Mouse (Mus musculus): ENCODE results near the gene Dlx2. TPM values are rescaled to one million over a fixed set of nuclear protein-coding genes. Genes with fewer than 3 reads are reported as not detected.

Dlx2 gene
- total RNA-seq, 2 experiments from 2014 or later = not detected

DNA sequence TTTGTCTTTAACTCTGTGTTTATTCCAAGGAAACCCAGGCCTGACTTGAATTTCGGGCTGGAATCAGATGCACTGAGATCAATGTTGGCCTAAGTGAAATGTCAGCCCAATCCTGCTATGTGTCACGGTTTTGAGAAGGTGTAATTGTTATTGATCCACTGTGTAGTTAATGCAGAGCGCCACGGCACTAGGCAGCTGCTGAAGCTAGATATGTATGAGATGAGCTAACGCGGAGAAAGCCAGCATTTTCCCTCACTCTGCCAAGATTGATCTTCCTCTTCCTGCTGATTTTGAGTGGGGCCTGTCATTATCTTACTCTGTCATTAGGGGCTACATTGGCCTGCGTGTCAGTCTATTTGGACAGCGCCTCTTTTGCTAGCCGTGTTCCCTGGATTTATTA lies 34.2 kb downstream of the Dlx2 start:
- no peak for ATAC-seq (replicated peaks; ENCODE audit: poor library complexity)

DNA sequence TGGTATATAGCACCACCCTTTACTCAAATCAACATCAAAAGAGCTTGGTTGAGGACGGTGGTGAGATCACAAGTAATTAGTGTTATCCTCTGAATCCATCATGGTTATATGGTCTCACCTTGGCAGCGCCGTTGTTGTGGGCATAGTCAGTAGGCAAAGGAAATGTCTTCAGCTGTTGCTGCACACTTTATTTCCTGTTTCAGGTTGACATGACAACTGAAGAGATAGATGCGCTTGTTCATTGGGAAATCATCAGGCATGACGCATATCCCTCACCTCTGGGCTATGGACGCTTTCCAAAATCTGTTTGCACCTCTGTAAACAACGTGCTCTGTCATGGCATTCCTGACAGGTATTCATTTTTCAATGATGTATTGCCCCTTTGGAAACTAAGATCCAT lies 35.3 kb downstream of the Dlx2 start:
- ATAC-seq (replicated peaks; ENCODE audit: poor library complexity) = no peak

DNA sequence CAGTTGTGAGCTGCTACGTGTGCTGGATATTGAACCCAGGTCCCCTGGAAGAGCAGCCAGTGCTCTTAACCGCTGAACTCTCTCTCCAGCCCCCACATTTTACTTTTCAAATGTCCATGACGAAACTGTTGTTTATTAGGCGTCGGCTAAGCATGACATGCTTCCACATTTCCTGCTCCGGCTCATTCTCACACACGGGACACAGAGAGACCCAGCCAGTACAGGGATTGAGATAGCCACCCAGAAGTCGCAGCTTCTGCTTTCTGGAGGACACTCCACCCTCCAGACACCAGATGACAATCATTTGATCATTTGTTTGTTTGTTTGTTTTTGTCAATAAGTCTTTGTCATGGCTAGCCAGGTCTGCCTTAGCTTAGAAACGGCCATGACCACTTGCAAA lies 41.7 kb downstream of the Dlx2 start:
- ATAC-seq (replicated peaks; ENCODE audit: poor library complexity) = no peak

DNA sequence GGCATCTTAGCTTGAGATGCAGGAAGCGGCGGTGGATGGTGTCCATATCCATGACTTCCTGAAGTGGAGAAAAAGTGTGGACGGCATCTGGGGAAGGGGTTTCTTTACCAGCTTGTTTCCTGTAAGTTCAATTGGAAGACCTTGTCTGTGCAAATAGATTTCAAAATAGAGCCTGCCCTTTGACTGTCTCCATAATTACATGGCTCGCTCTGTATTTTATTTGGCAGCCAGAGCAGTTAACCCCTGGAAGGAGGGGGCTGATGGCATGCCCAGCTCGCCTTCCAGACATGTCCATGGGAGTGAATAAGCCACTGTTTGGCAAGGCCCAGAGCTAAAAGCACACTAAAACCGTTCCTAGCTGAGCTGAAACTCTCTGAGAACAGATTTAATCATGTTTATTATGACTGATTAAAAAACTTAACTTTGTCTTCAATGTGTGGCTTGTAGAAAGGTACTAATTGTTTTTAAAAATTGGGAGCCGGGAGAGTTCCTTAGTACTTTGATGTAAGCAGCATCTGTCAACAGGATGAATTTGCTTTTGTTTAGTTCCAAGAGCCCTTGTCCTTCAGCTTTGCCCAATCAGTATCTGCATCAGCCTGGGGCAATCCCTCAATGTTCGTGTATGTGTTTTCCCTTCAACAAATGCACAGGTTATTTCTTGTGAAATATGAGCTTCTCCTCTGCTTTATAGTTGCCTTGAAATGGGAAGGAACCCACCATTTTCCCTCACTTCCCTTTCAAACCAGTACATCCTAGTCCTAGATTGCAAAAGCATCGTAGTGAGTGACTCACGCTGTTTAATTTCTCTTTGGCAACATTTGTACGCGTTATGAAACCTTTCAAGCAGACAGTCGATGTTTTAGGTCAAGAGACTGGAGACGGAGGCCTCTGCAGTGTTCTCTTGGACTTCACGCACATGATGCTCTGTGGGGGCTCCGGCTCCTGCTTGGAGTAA lies 47.0 kb downstream of the Dlx2 start:
- ATAC-seq (replicated peaks; ENCODE audit: poor library complexity) = peak; percentile 94

DNA sequence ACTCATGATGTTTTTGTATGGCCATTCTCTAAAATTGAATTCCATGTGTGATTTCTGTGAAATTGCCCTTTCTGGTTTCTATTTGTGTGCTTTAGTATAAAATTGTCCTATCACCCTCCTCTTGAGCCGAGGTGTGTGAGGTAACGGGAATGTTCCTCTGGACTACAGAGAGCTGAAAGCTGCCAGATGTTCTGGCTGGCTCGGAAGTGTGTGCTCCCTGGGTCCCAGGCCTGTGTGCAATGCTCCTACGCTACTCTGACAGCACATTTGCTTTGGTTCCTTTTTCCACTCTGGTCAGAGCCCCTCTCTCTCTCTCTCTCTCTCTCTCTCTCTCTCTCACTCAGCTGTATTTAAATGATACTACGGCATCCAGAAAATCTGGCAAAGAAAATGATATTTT lies 49.4 kb downstream of the Dlx2 start:
- ATAC-seq (replicated peaks; ENCODE audit: poor library complexity) = 0 out of 2 replicates have a peak, but pooled peaks have one; percentile 35

DNA sequence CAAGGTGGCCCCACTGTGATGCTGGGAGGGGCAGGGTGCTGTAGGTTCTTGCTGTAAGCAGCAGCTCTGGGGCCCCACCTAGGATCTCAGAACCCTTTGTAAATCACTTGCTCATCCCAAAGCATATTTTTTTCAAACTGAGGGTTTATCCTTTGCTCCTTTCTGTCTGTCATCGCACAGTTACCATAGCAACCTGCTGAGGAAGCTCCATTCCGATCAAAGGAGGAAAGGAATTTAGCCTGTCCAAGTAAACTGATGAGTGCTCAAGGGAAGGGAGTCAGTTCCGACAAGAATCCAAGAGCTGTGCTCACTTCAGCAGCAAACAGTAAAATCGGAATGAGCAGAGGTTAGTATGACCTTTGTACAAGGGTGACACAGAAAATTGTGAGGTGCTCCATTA lies 51.6 kb downstream of the Dlx2 start:
- no peak for ATAC-seq (replicated peaks; ENCODE audit: poor library complexity)

DNA sequence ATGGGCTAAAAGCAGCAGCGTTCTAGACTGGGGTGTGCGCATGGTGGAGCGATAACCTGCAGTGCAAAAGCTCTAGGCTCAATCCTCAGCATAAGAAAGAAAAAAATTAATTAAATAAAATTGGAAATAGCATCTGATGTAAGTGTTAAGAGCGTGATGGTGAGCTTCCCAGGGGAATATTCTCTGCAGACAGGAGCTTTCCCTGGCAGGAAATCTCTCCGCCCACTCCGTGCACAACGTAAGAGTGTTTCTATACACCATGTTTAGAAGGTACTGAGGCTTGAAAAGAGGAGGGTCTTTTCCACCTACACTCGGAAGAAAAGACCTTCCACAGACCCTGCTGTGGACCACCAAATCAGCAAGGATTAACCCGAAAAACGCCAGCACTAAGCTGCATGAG lies 52.1 kb downstream of the Dlx2 start:
- ATAC-seq (replicated peaks; ENCODE audit: poor library complexity) = no peak

Other genes starting within 250 kb of the Dlx2 start
- gene Slc25a12, start 179.0 kb downstream of the Dlx2 start, total RNA-seq (2015) = 51.5 and 73.0 TPM in 2 replicates
- gene Slc25a12, start 179.0 kb downstream of the Dlx2 start, total RNA-seq (2017) = 78.3 and 79.2 TPM in 2 replicates
- 178 and 189 TPM in 2 replicates for gene Hat1, start 157.8 kb downstream of the Dlx2 start, total RNA-seq (2015)
- gene Hat1, start 157.8 kb downstream of the Dlx2 start, total RNA-seq (2017) = 192 and 193 TPM in 2 replicates
- gene Metap1d, start 93.5 kb downstream of the Dlx2 start, total RNA-seq (2015) = 30.3 and 39.8 TPM in 2 replicates
- gene Metap1d, start 93.5 kb downstream of the Dlx2 start, total RNA-seq (2017) = 21.3 and 24.7 TPM in 2 replicates
- gene Dlx1, start 18.6 kb downstream of the Dlx2 start, total RNA-seq (2015) = not detected in 2 replicates
- not detected in 2 replicates for gene Dlx1, start 18.6 kb downstream of the Dlx2 start, total RNA-seq (2017)
- 41.8 and 50.9 TPM in 2 replicates for gene Itga6, start 198.9 kb upstream of the Dlx2 start, total RNA-seq (2015)
- gene Itga6, start 198.9 kb upstream of the Dlx2 start, total RNA-seq (2017) = 34.7 and 45.8 TPM in 2 replicates